Mouse (Mus musculus): ENCODE data around the gene Eif3d. TPM values are rescaled to one million over a fixed set of nuclear protein-coding genes. Genes with fewer than 3 reads are reported as not detected.
A peak's percentile ranks its signal among the peaks of the same experiment; 100 is the strongest.

The Eif3d gene
- polyA plus RNA-seq, 1 experiment from 2014 or later, result 175 TPM

GRCm38 (mm10) chr15:77956404-77956901 is 14.2 kb downstream of the Eif3d start, which contains the start of gene Foxred2:
TSS of gene Foxred2 (minus strand) at chr15:77956722.
- peak; percentile 93 for ATAC-seq
- under 1% methylated on average over 38 of the region's 39 CpGs for WGBS
- Histone ChIP-seq H3K4me3 (ENCODE audit: low read length) (peak within 1 kb of the TSS; percentile 62), H3K36me3 (ENCODE audit: control insufficient read depth, insufficient read depth, low read length) (peaks cover 34% of the 10 kb centered on the region), H3K27me3 (replicated peaks; ENCODE audit: control insufficient read depth, insufficient read depth, low read length) (no peaks in the 10 kb centered on the region), H3K9ac (ENCODE audit: low read depth, low read length) (peak within 1 kb of the TSS; percentile 77), H3K4me2 (ENCODE audit: low read length) (peak within 1 kb of the TSS; percentile 95), H3K27ac (ENCODE audit: low read depth, low read length) (peak within 1 kb of the TSS; percentile 76), H3K9me3 (ENCODE audit: control insufficient read depth, low read length) (no peaks in the 10 kb centered on the region), H3K4me1 (ENCODE audit: control insufficient read depth, insufficient read depth, low read depth, low read length) (peaks cover 27% of the 10 kb centered on the region)

GRCm38 (mm10) chr15:77955440-77956403 is 14.9 kb downstream of the Eif3d start:
- 8% methylated on average over 52 of the region's 52 CpGs for WGBS
- Histone ChIP-seq H3K27ac (ENCODE audit: low read depth, low read length) (peak overlapping the region; percentile 76), H3K9me3 (ENCODE audit: control insufficient read depth, low read length) (no peaks in the 10 kb centered on the region), H3K9ac (ENCODE audit: low read depth, low read length) (peak overlapping the region; percentile 77), H3K4me1 (ENCODE audit: control insufficient read depth, insufficient read depth, low read depth, low read length) (peaks cover 27% of the 10 kb centered on the region), H3K36me3 (ENCODE audit: control insufficient read depth, insufficient read depth, low read length) (peaks cover 26% of the 10 kb centered on the region), H3K4me2 (ENCODE audit: low read length) (peak overlapping the region; percentile 95), H3K27me3 (replicated peaks; ENCODE audit: control insufficient read depth, insufficient read depth, low read length) (no peaks in the 10 kb centered on the region), H3K4me3 (ENCODE audit: low read length) (peak overlapping the region; percentile 62)
- ATAC-seq, result peak; percentile 44

- no peak overlapping the region for H3K9ac ChIP-seq (ENCODE audit: low read depth, low read length)
- H3K4me3 ChIP-seq (ENCODE audit: low read length), result no peak overlapping the region
- H3K9me3 ChIP-seq (ENCODE audit: control insufficient read depth, low read length), result no peaks in the 10 kb centered on the region
- ATAC-seq, result no peak
- peaks cover 27% of the 10 kb centered on the region for H3K4me1 ChIP-seq (ENCODE audit: control insufficient read depth, insufficient read depth, low read depth, low read length)
- 95% methylated on average over 2 of the region's 2 CpGs for WGBS
- no peak overlapping the region for H3K27ac ChIP-seq (ENCODE audit: low read depth, low read length)
- H3K36me3 ChIP-seq (ENCODE audit: control insufficient read depth, insufficient read depth, low read length), result peaks cover 14% of the 10 kb centered on the region
- H3K27me3 ChIP-seq (replicated peaks; ENCODE audit: control insufficient read depth, insufficient read depth, low read length), result no peaks in the 10 kb centered on the region
- peak overlapping the region; percentile 24; the same call in 1 of the 2 replicates for H3K4me2 ChIP-seq (ENCODE audit: low read length)
Measured at GRCm38 (mm10) chr15:77954362-77954761, 16.3 kb downstream of the Eif3d start.

GRCm38 (mm10) chr15:77952921-77953320 is 17.7 kb downstream of the Eif3d start:
- H3K4me2 ChIP-seq (ENCODE audit: low read length), result no peak overlapping the region
- H3K36me3 ChIP-seq (ENCODE audit: control insufficient read depth, insufficient read depth, low read length), result 0 out of 2 replicates have a peak, but pooled peaks cover 4% of the 10 kb centered on the region
- ATAC-seq, result no peak
- H3K4me3 ChIP-seq (ENCODE audit: low read length), result no peak overlapping the region
- 82% methylated on average over 3 of the region's 3 CpGs for WGBS
- H3K27me3 ChIP-seq (replicated peaks; ENCODE audit: control insufficient read depth, insufficient read depth, low read length), result no peaks in the 10 kb centered on the region
- no peak overlapping the region for H3K9ac ChIP-seq (ENCODE audit: low read depth, low read length)
- H3K27ac ChIP-seq (ENCODE audit: low read depth, low read length), result no peak overlapping the region
- no peaks in the 10 kb centered on the region for H3K9me3 ChIP-seq (ENCODE audit: control insufficient read depth, low read length)
- H3K4me1 ChIP-seq (ENCODE audit: control insufficient read depth, insufficient read depth, low read depth, low read length), result peaks cover 27% of the 10 kb centered on the region

GRCm38 (mm10) chr15:77949061-77949460 is 21.6 kb downstream of the Eif3d start:
- 84% methylated on average over 7 of the region's 7 CpGs for WGBS
- peaks cover 5% of the 10 kb centered on the region for H3K4me1 ChIP-seq (ENCODE audit: control insufficient read depth, insufficient read depth, low read depth, low read length)
- H3K27me3 ChIP-seq (replicated peaks; ENCODE audit: control insufficient read depth, insufficient read depth, low read length), result no peaks in the 10 kb centered on the region
- H3K4me3 ChIP-seq (ENCODE audit: low read length), result no peak overlapping the region
- no peak for ATAC-seq
- H3K4me2 ChIP-seq (ENCODE audit: low read length), result no peak overlapping the region
- H3K27ac ChIP-seq (ENCODE audit: low read depth, low read length), result no peak overlapping the region
- H3K9me3 ChIP-seq (ENCODE audit: control insufficient read depth, low read length), result no peaks in the 10 kb centered on the region
- H3K36me3 ChIP-seq (ENCODE audit: control insufficient read depth, insufficient read depth, low read length), result peaks cover 21% of the 10 kb centered on the region
- H3K9ac ChIP-seq (ENCODE audit: low read depth, low read length), result no peak overlapping the region

GRCm38 (mm10) chr15:77945711-77946110 is 24.9 kb downstream of the Eif3d start:
- Histone ChIP-seq H3K36me3 (ENCODE audit: control insufficient read depth, insufficient read depth, low read length) (peaks cover 35% of the 10 kb centered on the region), H3K9me3 (ENCODE audit: control insufficient read depth, low read length) (no peaks in the 10 kb centered on the region), H3K4me2 (ENCODE audit: low read length) (no peak overlapping the region), H3K27ac (ENCODE audit: low read depth, low read length) (no peak overlapping the region), H3K4me3 (ENCODE audit: low read length) (no peak overlapping the region), H3K27me3 (replicated peaks; ENCODE audit: control insufficient read depth, insufficient read depth, low read length) (no peaks in the 10 kb centered on the region), H3K9ac (ENCODE audit: low read depth, low read length) (no peak overlapping the region), H3K4me1 (ENCODE audit: control insufficient read depth, insufficient read depth, low read depth, low read length) (no peaks in the 10 kb centered on the region)
- 88% methylated on average over 4 of the region's 4 CpGs for WGBS
- no peak for ATAC-seq

GRCm38 (mm10) chr15:77941563-77941962 is 29.1 kb downstream of the Eif3d start:
- no peak overlapping the region for H3K4me3 ChIP-seq (ENCODE audit: low read length)
- no peaks in the 10 kb centered on the region for H3K27me3 ChIP-seq (replicated peaks; ENCODE audit: control insufficient read depth, insufficient read depth, low read length)
- no peak overlapping the region for H3K9ac ChIP-seq (ENCODE audit: low read depth, low read length)
- H3K4me1 ChIP-seq (ENCODE audit: control insufficient read depth, insufficient read depth, low read depth, low read length), result no peaks in the 10 kb centered on the region
- H3K27ac ChIP-seq (ENCODE audit: low read depth, low read length), result no peak overlapping the region
- no peak overlapping the region for H3K4me2 ChIP-seq (ENCODE audit: low read length)
- WGBS, result 83% methylated on average over 3 of the region's 3 CpGs
- no peak for ATAC-seq
- H3K9me3 ChIP-seq (ENCODE audit: control insufficient read depth, low read length), result no peaks in the 10 kb centered on the region
- peaks cover 29% of the 10 kb centered on the region for H3K36me3 ChIP-seq (ENCODE audit: control insufficient read depth, insufficient read depth, low read length)

- H3K4me3 ChIP-seq (ENCODE audit: low read length), result no peak overlapping the region
- H3K4me2 ChIP-seq (ENCODE audit: low read length), result no peak overlapping the region
Measured at GRCm38 (mm10) chr15:77938516-77938915, 32.1 kb downstream of the Eif3d start.

More at GRCm38 (mm10) chr15:77938516-77938915, 32.1 kb downstream of the Eif3d start:
- Histone ChIP-seq H3K27ac (ENCODE audit: low read depth, low read length) (no peak overlapping the region), H3K27me3 (replicated peaks; ENCODE audit: control insufficient read depth, insufficient read depth, low read length) (no peaks in the 10 kb centered on the region), H3K36me3 (ENCODE audit: control insufficient read depth, insufficient read depth, low read length) (peaks cover 15% of the 10 kb centered on the region), H3K9me3 (ENCODE audit: control insufficient read depth, low read length) (no peaks in the 10 kb centered on the region), H3K9ac (ENCODE audit: low read depth, low read length) (no peak overlapping the region), H3K4me1 (ENCODE audit: control insufficient read depth, insufficient read depth, low read depth, low read length) (peaks cover 8% of the 10 kb centered on the region)
- 79% methylated on average over 5 of the region's 5 CpGs for WGBS
- no peak for ATAC-seq
